Mouse (Mus musculus) MEL (cell line): Measurements from ENCODE around the gene Fam208b.

Source experiments
- CHD2 ChIP-seq: IDR thresholded peaks from 2 replicates; pipeline ENCODE4 v1.6.1; 2011; ENCODE audit warnings: low read length, improper control_type of control experiment
- CTCF ChIP-seq, 3 experiments: IDR thresholded peaks in 2 of 3; conservative IDR thresholded peaks in 1 of 3; 2 replicates each; pipeline ENCODE4 v1.5.1; 2011 to 2012; ENCODE audit warnings: low read length in 3 of 3, low read depth in 2 of 3, mild to moderate bottlenecking in 2 of 3, improper control_type of control experiment in 1 of 3, inconsistent platforms in 1 of 3, mixed read lengths in 1 of 3, moderate library complexity in 1 of 3; ENCODE audit not compliant: control insufficient read depth in 1 of 3, insufficient read depth in 1 of 3, poor library complexity in 1 of 3, severe bottlenecking in 1 of 3
- POLR2A ChIP-seq, 2 experiments: IDR thresholded peaks; 2 replicates each; pipeline ENCODE4 v1.6.1; 2011 to 2012; ENCODE audit warnings: low read length in 2 of 2, mild to moderate bottlenecking in 2 of 2, control low read depth in 1 of 2, improper control_type of control experiment in 1 of 2, low read depth in 1 of 2, moderate library complexity in 1 of 2; ENCODE audit not compliant: control insufficient read depth in 1 of 2, insufficient read depth in 1 of 2, poor library complexity in 1 of 2

GRCm38 (mm10) chr13:3594311-3594710 lies 16.6 kb downstream of the Fam208b start:
- TF ChIP-seq POLR2A (IDR thresholded peaks at IDR 0.05; ENCODE audit: control insufficient read depth in 1 of 2, insufficient read depth in 1 of 2, low read depth in 1 of 2, low read length in 2 of 2, poor library complexity in 1 of 2) (no peak), CTCF (IDR thresholded peaks at IDR 0.05 in 2 of 3, conservative IDR thresholded peaks at IDR 0.05 in 1 of 3; ENCODE audit: control insufficient read depth in 1 of 3, insufficient read depth in 1 of 3, low read depth in 2 of 3, low read length in 3 of 3, poor library complexity in 1 of 3, severe bottlenecking in 1 of 3) (no peak), CHD2 (no peak)
